Mouse (Mus musculus) right cerebral cortex, adult 2 months (tissue): ENCODE measurements around the gene Pik3cb.

Experiments
- DNase-seq, 2 experiments: peaks; one replicate each; pipeline ENCODE4 v3.0.0; 2021 to 2022; ENCODE audit warnings: low spot score in 2 of 2

Gene Pik3cb

DNA sequence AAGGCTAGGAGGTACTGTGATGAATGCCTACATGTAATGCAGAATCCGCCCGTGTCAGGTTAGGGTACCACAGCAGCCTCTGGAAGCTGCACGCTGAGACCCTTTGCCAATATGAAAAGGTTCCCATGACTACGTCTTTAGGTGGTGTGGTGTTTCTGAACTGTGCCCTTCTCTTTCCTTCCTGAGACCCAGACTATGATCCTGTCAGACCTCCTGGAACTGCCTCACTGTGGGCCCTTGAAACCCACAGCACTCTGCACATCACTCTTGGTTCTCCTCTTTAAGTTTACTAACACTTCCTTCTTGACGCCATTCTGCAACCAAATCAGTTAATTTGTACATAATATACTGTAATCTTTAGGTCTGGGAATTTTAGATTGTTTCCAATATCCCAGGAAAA is 58.7 kb downstream of the Pik3cb start:
- DNase-seq = no peak

DNA sequence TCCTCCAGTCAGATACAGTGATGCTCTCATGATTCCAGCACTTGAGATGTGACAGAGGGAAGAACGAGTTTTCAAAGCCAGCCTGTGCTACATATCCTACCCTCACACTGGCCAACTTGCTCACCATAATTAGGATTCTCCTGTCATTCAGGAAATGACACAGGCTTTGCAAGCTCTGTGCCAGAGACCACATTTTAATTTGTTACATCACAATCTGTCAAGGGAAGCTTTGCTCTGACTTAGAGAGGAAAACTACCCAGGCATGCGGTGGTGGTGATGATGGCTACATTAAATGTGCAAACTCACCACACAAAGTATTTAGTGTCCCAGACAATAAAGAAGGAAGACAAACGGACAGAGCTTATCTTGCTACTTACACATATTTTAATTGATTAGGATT is 59.1 kb downstream of the Pik3cb start:
- no peak for DNase-seq

DNA sequence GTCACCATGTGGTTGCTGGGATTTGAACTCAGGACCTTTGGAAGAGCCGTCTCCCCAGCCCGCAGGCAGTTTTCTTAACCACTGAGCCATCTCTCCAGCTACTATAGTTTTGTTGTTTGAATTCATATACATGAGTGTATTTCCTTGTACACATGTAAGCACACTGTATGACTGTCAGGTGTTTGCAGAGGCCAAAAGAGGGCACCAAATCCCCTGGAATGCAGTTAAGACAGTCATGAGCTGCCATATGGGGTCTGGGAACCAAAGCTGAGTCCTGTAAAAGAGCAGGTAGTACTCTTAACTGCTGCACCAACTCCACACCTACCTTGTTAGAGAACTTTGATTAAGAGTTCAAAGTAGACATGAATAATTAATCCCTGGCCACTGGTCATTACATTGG is 59.8 kb downstream of the Pik3cb start:
- DNase-seq = no peak

DNA sequence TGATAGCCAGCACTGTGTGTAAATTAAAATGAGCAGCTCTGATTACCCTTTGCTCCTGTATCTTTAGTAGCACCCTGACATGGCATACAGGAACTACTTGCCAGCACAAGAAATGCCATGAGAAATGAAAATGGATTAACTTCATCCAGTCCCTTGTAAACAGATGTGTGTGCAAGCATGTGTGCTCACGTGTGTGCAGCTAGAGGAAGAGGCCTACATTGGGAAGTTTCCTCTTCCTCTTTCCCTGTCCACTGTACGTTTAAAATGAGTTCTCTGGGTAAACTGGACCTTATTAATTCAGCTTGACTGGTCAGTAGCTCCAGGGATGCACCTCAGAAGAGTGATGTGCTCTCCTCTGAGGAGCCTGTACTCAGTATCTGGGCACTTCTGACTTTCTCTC is 66.0 kb downstream of the Pik3cb start:
- no peak for DNase-seq

DNA sequence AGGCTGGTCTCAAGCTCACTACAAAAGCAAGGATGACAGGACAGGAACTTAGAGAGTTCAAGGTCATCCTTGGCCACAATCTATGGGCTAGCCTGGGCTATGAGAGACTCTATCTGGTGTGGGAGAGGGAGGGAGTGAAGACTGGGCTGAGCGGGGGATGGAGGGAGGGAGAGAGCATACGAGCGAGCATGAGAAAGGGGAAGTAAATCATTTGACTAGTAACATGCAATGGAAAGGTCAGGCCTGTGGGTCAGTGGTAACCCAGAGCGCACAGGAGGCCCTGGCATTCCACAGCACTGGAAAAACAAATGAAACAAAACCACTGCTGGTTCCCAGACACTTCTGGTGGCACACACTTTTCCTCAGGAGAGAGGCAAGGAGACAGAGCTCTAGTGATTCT is 67.9 kb downstream of the Pik3cb start:
- no peak for DNase-seq

DNA sequence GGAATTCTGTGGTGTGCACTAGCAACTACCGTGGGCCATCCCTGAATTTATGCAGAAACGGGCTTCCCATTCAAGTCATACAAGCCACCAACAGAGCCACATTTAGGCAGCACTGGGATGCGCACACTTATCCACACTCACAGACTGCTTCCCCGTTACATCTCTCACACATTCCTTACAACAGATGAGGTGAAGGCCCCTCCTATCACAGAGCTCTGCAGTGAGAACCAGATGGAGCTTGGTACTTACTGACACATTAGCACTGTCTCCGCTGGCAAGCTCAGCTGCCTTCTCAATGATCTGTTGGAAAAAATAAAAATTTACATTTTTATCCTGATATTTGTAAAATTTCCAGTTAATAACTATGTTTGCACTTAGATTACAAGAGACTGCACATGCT is 75.1 kb downstream of the Pik3cb start:
- DNase-seq = peak; percentile 14 to 15

DNA sequence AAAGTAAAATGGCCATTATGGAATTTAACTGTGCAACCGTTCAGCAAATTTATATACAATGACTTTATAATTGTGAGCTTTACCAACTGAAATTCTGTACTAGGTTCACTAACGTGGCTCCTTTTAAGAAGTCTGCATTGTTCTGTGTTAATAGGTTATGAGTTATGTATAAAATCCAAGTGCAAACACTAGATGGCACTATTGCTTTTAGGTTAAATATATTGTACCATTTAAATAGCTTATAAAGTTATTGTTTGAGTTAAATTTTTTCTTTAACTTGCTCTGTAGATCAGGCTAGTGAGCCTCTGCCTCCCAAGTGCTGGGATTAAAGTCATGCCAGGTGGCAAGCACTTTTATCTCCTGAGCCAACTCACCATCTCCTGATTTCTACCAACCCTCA is 76.2 kb downstream of the Pik3cb start:
- DNase-seq = no peak

DNA sequence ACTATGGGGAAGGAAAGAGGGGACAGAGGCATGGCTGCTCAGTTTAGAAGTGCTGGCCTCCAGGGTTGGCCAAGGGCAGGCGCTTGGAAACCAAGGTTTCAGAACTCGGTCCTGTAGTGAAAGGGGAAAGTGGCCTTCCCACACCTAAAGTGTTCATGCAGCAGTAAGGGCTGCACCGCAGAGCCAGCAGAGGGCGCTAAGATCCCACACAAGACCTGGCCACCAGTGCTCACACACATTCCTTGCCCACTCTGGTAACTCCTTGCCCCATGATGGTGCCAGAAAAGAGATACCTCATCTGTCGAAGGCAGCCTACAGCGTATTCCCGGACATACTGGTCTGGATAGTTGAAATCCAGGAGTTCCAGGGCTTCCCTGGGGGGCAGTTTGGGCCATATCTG is 77.9 kb downstream of the Pik3cb start:
- peak; percentile 81 to 83 for DNase-seq

DNA sequence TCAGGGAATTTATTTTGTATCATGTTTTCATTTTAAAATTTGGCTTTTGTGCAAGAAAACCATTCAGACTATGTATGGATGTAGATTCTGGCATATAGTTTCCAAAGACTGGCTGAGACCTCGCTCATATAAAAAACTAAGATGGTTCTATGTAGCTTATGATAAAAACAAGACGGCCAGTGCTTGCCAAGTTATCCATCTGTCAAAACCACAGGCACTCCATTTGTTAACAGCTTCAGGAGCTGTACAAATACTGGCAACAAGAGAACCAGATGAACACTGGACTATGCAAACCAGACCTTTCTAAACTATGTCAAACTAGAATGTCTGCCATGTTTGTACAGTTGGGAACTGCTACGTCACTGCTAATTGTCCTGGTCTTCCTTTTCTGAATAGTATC is 82.7 kb downstream of the Pik3cb start:
- no peak for DNase-seq

DNA sequence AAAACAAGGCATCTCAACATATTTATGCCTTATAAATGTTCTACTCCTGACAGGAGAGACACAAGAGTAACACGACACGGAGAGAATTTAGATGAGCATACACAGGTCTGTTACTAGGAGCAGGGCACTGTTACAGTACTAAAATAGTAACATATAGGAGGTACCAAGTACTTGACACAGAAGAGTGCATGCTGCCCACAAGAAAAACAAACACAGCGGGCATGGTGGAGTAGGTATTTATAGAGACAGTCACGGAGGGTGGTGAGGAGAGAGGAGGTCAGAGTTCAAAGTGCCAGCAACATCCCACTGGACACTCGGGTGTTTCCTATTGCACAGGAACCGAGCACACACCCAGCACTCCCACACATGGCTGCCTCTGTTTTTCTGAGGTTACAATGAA is 90.7 kb downstream of the Pik3cb start:
- no peak for DNase-seq

DNA sequence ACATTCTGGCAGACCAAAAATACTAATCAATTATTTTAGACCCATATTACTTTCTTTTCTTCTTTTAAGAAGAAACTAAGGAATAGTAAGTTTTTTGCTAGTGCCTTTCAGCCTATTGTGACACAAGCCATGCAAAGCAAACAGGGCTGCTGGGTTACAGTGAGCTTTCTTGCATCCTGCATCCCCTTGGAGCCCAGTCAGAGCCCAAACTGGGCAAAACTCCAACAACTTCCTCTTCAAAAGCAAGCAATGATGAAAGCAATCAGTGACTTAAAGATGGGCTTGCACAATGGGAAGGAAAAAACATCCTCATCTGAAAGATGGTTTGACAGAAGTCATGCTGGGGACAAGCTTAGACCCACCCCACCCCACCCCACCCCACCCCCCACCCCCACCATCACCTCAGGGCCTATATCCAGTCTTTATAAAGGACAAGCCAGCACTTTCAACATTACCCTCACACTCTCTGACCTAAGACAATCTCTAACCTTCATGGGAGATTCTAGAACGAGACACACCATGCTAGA is 91.6 kb downstream of the Pik3cb start:
- DNase-seq = no peak

DNA sequence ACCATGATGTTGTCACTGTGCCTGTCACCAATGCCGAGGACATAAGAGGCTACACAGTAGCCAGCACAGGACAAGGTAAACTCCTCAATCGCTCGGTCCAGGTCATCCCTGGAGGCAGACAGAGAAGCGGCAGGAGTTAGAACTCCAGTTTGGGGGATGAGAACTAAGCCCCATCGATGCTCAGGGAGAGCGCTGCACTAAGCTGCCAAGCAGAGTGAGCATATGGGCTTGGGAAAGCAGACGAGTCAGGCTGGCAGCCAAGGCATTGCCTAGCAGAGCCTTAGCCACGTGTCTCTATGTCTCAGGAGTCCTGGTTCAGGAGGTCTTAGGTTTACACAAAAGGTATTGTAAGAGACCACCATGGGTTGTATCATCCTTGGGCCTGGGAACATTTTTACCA is 95.7 kb downstream of the Pik3cb start:
- DNase-seq = no peak

DNA sequence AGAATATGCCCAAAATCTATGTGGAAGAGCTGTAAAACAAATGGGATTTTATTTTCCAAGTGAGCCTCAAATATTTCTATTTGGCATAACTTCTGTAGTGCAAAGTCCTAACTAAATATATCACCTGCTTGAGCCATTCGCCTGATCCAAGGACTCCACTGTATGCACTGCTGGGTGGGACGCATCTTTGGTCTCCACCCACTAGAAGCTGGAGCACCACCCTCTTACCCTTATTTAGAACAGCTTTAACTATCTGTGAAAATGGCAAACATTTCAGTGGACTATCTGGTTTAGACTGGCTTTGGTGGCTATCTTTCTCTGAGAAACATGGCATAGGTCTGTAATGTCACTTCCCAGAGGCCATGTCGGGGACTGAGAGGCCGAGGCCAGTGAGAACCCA is 97.8 kb downstream of the Pik3cb start:
- DNase-seq = no peak

DNA sequence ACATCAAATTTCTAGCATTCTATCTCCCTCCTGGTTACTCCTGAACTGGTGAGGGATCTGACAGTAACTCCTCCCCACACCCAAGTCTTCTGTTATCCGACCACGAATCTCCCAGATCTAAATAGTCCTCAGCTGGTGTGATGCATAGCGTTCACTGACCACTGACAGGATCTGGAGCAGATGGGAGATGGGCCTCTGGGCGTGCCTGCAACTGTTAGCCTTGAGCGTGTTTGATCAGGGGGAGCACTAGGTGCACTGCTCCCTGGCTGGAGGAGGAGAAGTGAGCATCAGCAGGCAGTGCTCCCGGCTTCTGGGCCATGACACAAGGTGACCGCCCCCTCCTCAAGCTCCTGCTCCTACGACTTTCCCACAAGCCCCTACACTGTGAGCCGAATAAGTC is 98.4 kb downstream of the Pik3cb start:
- no peak for DNase-seq

DNA sequence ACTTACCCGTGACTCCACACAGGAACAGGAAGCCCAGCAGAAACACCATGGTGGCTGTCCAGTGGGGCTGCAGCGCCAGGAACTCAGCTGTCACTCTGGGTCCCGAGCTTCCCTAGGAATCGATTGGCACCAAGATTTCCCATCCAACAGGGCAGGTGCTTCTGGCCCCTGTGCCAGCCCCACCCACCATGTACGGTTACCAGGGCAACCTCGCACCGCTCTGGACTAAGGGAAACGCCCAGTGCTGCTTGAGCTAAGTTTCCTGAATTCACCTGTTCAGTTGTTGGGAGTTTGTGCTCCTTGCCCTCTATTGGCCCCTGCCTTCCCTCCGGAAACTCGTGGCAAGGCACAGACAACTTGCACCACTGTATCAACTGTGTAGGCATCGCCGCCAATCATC is 104.8 kb downstream of the Pik3cb start, which contains the start of gene Gm1123:
Gm1123 (minus strand) TSS at position 141 of the 400 bp plus-strand sequence.
- no peak for DNase-seq

DNA sequence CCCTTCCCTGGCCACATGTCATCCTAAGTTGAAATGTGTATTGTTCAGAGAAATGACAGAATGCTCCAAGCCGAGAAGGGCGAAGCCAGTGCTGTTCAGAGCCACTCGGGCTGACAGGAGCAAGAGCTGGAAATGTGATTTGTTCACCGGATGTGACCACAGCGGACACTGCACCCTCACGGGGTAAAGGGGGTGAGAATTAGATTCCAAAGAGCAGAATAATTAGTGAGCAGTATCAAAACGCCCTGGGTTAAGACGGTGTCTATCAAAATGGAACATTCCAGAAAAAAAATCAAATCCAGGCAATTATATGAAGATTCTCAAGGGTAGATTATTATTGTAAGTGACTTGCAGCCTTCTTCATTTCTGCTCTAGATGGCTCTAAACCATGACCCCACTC is 106.3 kb downstream of the Pik3cb start:
- no peak for DNase-seq

DNA sequence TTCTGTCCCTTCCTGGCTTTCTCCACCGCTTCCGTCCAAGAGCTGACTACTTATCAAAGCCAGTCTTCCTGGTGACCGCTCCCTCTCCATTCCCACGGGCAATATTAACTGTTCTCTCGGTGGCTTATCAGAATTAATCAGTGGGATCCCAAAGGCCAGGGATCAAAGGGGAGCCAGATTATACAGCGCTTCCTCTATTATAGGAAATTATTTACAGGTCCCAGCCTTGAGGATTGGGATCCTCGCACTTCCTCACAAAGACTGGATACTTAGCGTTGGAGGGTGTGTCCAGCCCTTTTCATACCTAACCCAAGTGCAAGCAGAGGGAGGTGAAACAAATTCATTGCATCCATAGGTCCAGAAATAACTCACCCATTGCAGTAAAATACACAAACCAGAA is 108.4 kb downstream of the Pik3cb start:
- no peak for DNase-seq

DNA sequence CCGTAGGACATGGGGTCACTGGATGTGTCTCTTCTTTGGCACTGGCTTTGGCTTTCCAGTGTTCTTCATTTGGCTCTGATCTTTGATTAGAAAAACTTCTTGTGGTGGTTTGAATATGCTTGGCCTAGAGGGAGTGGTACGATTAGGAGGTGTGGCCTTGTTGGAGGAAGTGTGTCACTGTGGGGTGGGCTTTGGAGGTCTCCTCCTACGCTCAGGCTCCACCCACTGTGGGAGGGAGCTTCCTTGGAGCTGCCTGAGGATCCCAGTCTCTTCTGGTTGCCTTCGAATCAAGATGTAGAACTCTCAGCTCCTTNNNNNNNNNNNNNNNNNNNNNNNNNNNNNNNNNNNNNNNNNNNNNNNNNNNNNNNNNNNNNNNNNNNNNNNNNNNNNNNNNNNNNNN is 118.7 kb downstream of the Pik3cb start:
- DNase-seq = no peak

DNA sequence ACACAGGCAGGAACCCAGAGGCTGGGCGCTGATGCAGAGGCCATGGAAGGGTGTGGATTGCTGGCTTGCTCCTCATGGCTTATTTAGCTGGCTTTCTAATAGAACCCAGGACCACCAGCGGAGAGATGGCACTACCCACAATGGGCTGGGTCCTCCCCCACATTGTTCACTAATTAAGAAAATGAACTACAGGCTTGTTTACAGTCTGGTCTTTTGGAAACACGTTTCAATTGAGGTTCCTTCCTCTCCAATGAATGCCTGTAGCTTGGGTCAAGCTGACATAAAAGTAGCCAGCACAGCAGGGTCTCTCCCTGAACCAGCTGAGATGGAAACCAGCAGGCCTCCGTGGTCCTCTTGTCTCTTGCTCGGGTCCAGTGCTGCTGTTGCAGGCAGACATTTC is 119.3 kb downstream of the Pik3cb start:
- no peak for DNase-seq

DNA sequence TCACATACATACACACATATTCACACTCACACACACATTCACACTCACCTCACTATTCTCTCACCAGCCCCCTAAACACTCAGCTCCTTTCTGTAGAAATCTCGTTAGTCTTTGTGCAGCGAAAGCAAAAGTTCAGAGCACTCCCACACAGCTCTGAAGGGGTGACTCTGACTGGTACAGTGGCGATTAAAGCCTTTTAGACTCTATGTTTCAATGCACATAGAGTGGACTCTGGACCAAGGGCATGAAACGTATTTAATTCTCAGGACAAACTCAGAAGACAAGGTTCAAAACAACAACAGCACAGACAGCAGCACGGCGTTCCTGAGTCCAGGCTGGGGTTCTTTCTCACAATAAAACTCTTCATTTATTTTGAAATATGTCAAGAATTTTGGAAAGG is 122.7 kb downstream of the Pik3cb start:
- DNase-seq = no peak

DNA sequence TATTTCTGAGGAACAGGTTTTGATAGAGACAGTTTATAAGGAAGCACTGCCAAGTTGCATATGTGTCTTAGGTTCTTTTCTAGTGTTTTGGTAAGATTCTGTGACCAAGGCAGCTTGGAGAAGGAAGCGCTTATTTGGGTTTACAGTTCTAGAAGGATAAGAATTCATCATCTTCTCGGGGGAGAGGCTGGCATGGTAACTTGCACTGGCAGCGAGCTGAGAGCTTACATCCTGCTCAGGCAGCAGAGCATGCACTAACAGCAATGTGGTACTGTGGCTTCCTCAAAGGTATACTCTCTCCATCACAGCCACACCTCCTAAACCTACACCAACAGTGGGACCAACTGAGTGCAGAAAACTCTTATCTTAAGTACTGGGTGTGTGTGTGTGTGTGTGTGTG is 123.7 kb downstream of the Pik3cb start:
- peak; percentile 26 to 38 for DNase-seq

DNA sequence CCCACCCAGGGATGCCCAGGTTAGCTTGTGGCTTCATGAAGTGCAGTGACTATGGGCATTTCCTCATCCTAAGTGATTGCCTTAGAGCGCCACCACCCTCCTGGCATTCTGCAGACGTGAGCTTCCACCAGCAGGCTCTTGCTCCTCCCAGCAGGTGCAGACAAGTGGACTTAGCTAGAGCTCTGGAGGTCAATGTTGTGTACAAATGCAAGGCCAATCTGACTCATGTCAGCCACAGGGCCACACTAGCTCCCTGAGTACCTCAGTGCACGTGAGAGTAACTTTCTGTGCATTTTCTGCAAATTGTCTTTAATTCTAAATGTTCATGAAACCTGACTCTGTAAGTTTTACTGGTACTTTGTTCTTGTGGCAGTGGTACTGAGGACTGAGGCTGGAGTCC is 124.1 kb downstream of the Pik3cb start:
- DNase-seq = no peak

DNA sequence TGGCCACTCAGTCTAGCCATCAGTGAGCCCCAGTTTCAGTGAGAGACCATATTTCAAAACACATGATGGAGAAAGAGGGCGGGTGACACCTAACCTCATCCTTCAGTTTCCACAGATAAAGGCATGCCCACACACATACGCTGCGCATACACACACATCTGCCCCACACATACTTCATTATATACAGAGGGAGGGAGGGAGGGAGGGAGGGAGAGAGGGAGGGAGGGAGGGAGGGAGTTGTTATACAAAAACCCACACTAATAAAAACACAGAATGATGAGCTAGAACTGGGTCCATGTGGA is 130.6 kb downstream of the Pik3cb start:
- no peak for DNase-seq

DNA sequence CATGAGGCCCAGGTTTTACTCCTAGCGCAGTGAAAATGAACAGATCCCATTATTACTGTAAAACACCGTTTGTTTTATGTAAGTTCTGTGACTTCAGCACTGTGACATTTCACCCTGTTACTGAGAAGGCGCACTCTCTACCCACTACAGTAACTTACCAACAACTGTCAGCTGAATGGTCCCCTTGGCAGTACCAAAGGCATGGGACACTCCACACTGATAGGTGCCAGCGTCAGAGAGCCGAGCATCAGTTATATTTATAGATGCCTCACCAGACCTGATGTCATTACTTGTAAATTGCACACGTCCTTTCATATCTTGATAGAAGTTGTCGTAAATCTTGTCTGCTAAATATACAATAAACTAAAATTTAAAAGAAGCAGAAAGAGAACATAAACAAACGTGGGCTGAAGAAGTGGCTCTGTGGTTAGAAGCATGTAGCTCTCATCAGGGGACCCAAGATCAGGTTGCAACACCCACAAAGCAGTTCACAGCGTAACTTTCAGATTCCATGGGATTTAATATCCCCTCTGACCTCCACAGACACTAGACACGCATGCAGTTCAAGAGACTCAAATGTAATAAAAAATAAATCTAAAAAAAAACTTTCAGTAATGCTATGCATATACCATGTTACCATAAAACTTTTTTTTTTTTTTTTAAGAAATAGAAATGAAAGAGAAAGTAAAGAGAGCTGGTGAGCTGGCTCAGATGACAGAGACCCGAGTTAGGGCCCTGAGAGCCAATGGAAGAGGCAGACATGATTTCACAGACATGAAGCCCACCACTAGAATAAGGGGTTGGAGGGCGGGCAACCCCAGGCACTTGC is 131.1 kb downstream of the Pik3cb start:
- DNase-seq = no peak
